Mouse (Mus musculus) erythroblast, embryonic 14.5 days (primary cell): Measurements from ENCODE around the gene 2210010C04Rik. TPM values are rescaled to one million over a fixed set of nuclear protein-coding genes. Genes with fewer than 3 reads are reported as not detected.

Experiments used
- H3K27me3 ChIP-seq: 2 replicates; pipeline ENCODE4 v1.6.1; 2012; ENCODE audit warnings: inconsistent platforms; ENCODE audit not compliant: control insufficient read depth
- H3K36me3 ChIP-seq: 2 replicates; pipeline ENCODE4 v1.6.1; 2012; ENCODE audit warnings: mild to moderate bottlenecking, inconsistent platforms; ENCODE audit not compliant: control insufficient read depth
- H3K4me1 ChIP-seq: 2 replicates; pipeline ENCODE4 v1.6.1; 2012; ENCODE audit warnings: inconsistent platforms; ENCODE audit not compliant: control insufficient read depth
- H3K4me3 ChIP-seq: replicated peaks from 2 replicates; pipeline ENCODE3; 2012; ENCODE audit warnings: moderate library complexity, mild to moderate bottlenecking, inconsistent platforms
- H3K9me3 ChIP-seq: 2 replicates; pipeline ENCODE4 v1.6.1; 2012; ENCODE audit warnings: low read length, inconsistent platforms, mixed read lengths; ENCODE audit not compliant: control insufficient read depth
- GATA1 ChIP-seq: IDR thresholded peaks from 2 replicates; pipeline ENCODE4 v1.6.1; 2012; ENCODE audit warnings: low read length, inconsistent platforms, mixed read lengths
- TAL1 ChIP-seq: IDR thresholded peaks from 3 replicates; pipeline ENCODE4 v1.6.1; 2012; ENCODE audit warnings: low read length, inconsistent platforms, mixed read lengths
- polyA plus RNA-seq: library from polyadenylated mRNA; stranded (reverse); fragments of >175 nt; gene quantifications from 2 replicates; pipeline ENCODE4 v1.2.3, GENCODE M21; 2012

Gene 2210010C04Rik
- polyA plus RNA-seq, 1 experiment: not detected

GRCm38 (mm10) chr6:41055581-41055980 lies 20.3 kb upstream of the 2210010C04Rik start:
- Histone ChIP-seq H3K4me3 (no peak overlapping the region), H3K4me1 (no peaks in the 10 kb centered on the region), H3K9me3 (no peaks in the 10 kb centered on the region), H3K36me3 (no peaks in the 10 kb centered on the region), H3K27me3 (no peaks in the 10 kb centered on the region)
- TF ChIP-seq TAL1 (no peak), GATA1 (no peak)

GRCm38 (mm10) chr6:41054379-41054778 lies 19.1 kb upstream of the 2210010C04Rik start:
- no peaks in the 10 kb centered on the region for H3K27me3 ChIP-seq
- H3K36me3 ChIP-seq: no peaks in the 10 kb centered on the region
- H3K4me3 ChIP-seq: no peak overlapping the region
- no peaks in the 10 kb centered on the region for H3K4me1 ChIP-seq
- TF ChIP-seq TAL1: no peak
- TF ChIP-seq GATA1: no peak
- H3K9me3 ChIP-seq: no peaks in the 10 kb centered on the region

GRCm38 (mm10) chr6:41051824-41052223 lies 16.5 kb upstream of the 2210010C04Rik start:
- H3K36me3 ChIP-seq: no peaks in the 10 kb centered on the region
- no peaks in the 10 kb centered on the region for H3K4me1 ChIP-seq
- TF ChIP-seq GATA1 (no peak), TAL1 (no peak)
- no peak overlapping the region for H3K4me3 ChIP-seq
- H3K9me3 ChIP-seq: no peaks in the 10 kb centered on the region
- no peaks in the 10 kb centered on the region for H3K27me3 ChIP-seq

GRCm38 (mm10) chr6:41048602-41049001 lies 13.3 kb upstream of the 2210010C04Rik start:
- no peaks in the 10 kb centered on the region for H3K27me3 ChIP-seq

GRCm38 (mm10) chr6:41047961-41048360 lies 12.7 kb upstream of the 2210010C04Rik start:
- Histone ChIP-seq H3K4me1 (no peaks in the 10 kb centered on the region), H3K36me3 (no peaks in the 10 kb centered on the region), H3K27me3 (no peaks in the 10 kb centered on the region), H3K9me3 (no peaks in the 10 kb centered on the region), H3K4me3 (no peak overlapping the region)
- TF ChIP-seq TAL1 (no peak), GATA1 (no peak)

More at GRCm38 (mm10) chr6:41048602-41049001, 13.3 kb upstream of the 2210010C04Rik start:
- H3K4me3 ChIP-seq: no peak overlapping the region
- H3K4me1 ChIP-seq: no peaks in the 10 kb centered on the region
- H3K36me3 ChIP-seq: no peaks in the 10 kb centered on the region
- H3K9me3 ChIP-seq: no peaks in the 10 kb centered on the region
- TF ChIP-seq TAL1: no peak
- TF ChIP-seq GATA1: no peak

GRCm38 (mm10) chr6:41047202-41047601 lies 11.9 kb upstream of the 2210010C04Rik start:
- Histone ChIP-seq H3K36me3 (no peaks in the 10 kb centered on the region), H3K27me3 (no peaks in the 10 kb centered on the region), H3K9me3 (no peaks in the 10 kb centered on the region), H3K4me3 (no peak overlapping the region), H3K4me1 (no peaks in the 10 kb centered on the region)
- TF ChIP-seq GATA1 (no peak), TAL1 (no peak)

GRCm38 (mm10) chr6:41046553-41046952 lies 11.2 kb upstream of the 2210010C04Rik start:
- Histone ChIP-seq H3K36me3 (no peaks in the 10 kb centered on the region), H3K4me3 (no peak overlapping the region), H3K27me3 (no peaks in the 10 kb centered on the region), H3K9me3 (no peaks in the 10 kb centered on the region), H3K4me1 (no peaks in the 10 kb centered on the region)
- TF ChIP-seq TAL1 (no peak), GATA1 (no peak)

GRCm38 (mm10) chr6:41044753-41045152 lies 9.4 kb upstream of the 2210010C04Rik start:
- Histone ChIP-seq H3K36me3 (no peaks in the 10 kb centered on the region), H3K9me3 (no peaks in the 10 kb centered on the region), H3K4me3 (no peak overlapping the region), H3K4me1 (no peaks in the 10 kb centered on the region), H3K27me3 (no peaks in the 10 kb centered on the region)
- no peak for TF ChIP-seq TAL1
- TF ChIP-seq GATA1: no peak

- no peaks in the 10 kb centered on the region for H3K27me3 ChIP-seq
Measured at GRCm38 (mm10) chr6:41044314-41044713, 9.0 kb upstream of the 2210010C04Rik start.

GRCm38 (mm10) chr6:41032802-41033201 lies 2.5 kb downstream of the 2210010C04Rik start:
- H3K36me3 ChIP-seq: no peaks in the 10 kb centered on the region
- H3K9me3 ChIP-seq: no peaks in the 10 kb centered on the region
- no peak for TF ChIP-seq GATA1
- TF ChIP-seq TAL1: no peak
- no peak overlapping the region for H3K4me3 ChIP-seq
- no peaks in the 10 kb centered on the region for H3K4me1 ChIP-seq
- H3K27me3 ChIP-seq: no peaks in the 10 kb centered on the region

More at GRCm38 (mm10) chr6:41044314-41044713, 9.0 kb upstream of the 2210010C04Rik start:
- no peaks in the 10 kb centered on the region for H3K9me3 ChIP-seq
- TF ChIP-seq TAL1: no peak
- TF ChIP-seq GATA1: no peak
- H3K36me3 ChIP-seq: no peaks in the 10 kb centered on the region
- H3K4me3 ChIP-seq: no peak overlapping the region
- H3K4me1 ChIP-seq: no peaks in the 10 kb centered on the region
